Mouse (Mus musculus): ENCODE measurements around the gene Rubcn.

- TF ChIP-seq POLR2A (IDR thresholded peaks at IDR 0.05; ENCODE audit: control insufficient read depth, low read depth, low read length) (no peak), CTCF (IDR thresholded peaks at IDR 0.05; ENCODE audit: control insufficient read depth, insufficient read depth, insufficient replicate concordance, low read depth, low read length) (no peak)
Measured at GRCm38 (mm10) chr16:32824061-32824460, 53.5 kb downstream of the Rubcn start.

Measured in testis, adult 2 months (tissue).